Mouse (Mus musculus) c-Kit-positive CD71-negative TER-119-negative erythroid progenitor cells, embryonic 14.5 days (primary cell): ENCODE results near the gene Racgap1.

ENCODE experiments used
- DNase-seq: peaks from one replicate; pipeline ENCODE4 v3.0.0-alpha.2; 2013; ENCODE audit warnings: low read depth

Racgap1 gene

DNA sequence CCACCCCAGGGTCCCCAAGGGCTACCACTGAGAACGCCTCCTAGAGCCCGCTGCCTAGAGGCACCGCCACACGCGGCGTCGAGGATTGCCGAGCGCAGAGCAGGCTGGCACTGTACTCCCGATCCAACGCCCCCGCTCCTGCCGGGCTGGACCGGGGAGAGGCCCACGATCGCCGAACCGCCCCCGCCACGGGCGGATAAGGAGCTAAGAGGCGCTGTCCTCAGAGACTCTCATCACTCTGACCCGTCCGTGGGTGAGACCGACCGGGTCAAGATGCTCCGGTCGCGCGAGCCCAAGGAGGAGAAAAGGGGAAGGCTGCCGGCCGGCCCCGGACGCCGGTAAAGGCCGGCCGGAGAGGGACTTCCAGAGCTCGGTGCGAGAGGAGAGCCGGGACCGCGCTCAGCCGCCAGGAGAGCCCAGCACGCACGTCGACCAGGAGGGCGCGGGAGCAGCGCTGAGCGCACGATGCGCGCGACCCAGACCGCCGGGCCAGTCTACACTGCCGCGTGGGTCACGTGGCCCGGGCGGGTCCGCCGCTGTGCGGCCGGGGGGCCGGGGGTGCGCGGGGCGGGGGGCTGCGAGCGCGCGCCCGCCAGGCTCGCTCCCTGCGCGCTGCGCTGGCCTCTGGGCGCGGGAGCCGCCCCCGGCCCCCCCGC lies 60.9 kb downstream of the Racgap1 start, which contains the start of gene Aqp5:
Gene Aqp5, plus strand, starts transcription at position 354 of the 656 bp plus-strand sequence.
- DNase-seq: no peak

DNA sequence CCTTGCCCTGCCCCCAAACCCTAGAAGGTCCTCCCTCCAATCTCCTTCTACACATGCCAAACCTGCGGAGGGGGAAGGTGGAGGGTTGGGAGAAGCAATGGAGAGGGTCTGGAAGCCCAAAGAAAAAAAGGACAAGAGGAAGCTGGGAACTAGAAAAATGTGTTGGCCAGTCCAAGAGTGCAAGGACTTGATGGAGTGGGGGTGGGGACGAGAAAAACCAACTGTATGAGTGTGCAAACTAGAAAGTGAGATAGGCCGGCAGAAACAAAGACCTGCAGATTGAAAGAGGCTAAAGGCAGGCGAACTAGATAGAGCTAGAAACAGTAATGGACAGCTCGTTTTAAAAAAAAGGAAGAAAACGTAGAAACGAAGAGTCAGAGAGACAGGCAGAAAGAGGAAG lies 61.8 kb downstream of the Racgap1 start:
- no peak for DNase-seq

DNA sequence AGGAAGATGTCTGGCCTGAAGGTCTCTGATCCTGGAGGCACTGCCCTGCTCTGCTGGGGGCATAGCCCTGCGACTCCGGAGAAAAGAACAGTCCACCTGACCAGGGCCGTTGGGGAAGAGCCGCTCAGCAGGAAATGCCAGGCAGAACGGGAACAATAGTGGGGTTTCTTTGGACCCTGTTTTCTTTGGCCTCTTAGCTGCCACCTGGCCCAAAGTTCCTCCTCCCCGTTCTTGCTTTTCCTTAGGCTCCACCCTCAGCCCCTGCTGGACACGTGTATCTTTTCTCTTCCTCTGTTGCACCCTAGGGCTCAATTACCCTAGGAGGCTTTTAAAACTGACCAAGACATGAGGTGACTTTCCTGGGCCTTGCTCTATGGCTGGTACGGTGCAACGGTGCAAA lies 62.2 kb downstream of the Racgap1 start:
- no peak for DNase-seq

DNA sequence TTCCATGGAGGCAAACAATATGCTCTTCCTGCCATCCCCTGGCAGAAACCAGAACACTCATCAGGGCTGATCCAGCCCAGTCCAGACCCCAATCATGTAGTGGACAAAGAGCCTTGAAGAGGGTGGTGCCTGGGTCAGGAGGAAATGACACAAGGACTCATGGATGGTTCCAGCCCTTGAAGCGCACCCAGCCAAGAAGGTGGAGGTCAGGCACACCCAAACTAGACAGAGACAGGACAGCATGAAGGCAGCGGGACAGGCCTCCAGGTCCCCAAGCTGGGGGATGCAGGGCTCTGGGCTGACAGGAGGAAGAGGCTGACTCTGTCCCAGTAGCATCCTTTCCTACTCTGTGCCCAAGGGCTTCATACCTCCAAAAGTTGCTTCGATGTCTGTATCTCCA lies 64.9 kb downstream of the Racgap1 start:
- DNase-seq: no peak

DNA sequence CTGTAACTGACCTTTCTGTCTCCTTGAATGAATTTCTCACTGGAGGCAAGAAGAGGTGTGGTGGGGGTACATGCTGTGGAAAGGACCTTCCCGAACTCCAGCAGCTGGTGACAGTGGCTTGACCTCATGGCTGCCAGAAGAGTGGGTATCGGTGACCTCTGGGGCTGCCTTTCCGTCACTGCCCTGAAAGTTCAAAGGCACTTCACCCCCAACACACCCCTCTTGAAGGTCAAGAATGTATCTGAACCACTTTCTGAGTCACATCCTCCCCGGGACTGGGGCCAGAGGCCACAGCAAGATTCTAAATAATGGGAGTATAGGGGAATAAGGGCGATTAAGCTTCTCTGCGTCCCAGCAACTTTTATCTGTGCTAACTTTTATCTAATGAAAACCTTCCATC lies 65.7 kb downstream of the Racgap1 start:
- DNase-seq: no peak

DNA sequence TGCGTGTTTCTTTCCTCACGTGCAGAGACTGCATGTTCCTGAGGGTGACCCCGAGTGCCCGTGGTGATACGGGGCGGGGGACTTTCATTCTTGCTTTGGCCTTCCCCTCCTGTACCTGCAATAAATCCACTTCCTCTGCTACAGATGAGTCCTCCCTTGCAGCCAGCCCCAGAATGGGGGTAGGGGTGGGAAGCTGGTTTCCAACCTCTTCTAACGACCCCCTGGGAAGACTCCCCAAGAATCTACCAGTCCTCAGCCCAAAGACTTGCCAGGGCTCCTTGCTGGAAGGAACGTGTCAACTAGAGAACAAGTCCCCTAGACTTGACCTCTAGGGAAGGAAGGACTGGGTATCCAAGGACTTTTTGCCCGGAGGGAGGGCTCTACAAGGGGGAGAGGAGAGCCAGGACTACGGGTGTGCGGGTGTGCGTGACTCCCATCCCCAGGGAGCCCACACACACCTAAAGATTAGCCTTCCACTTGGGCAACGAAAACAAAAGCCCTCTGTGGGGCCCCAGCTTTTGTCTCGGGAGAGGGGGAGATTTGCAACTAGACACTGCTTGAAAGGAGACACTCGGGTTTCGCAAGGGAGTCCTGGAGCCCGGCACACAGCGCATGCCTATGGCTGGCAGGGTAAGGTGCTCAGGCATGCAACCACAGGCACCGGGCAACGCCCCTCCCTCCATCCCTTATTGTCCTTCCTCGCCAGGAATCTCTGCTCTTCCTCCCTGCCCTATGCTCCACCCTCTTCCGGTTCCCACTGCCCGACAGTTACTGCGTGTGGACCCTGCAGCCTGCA lies 66.9 kb downstream of the Racgap1 start:
- no peak for DNase-seq

DNA sequence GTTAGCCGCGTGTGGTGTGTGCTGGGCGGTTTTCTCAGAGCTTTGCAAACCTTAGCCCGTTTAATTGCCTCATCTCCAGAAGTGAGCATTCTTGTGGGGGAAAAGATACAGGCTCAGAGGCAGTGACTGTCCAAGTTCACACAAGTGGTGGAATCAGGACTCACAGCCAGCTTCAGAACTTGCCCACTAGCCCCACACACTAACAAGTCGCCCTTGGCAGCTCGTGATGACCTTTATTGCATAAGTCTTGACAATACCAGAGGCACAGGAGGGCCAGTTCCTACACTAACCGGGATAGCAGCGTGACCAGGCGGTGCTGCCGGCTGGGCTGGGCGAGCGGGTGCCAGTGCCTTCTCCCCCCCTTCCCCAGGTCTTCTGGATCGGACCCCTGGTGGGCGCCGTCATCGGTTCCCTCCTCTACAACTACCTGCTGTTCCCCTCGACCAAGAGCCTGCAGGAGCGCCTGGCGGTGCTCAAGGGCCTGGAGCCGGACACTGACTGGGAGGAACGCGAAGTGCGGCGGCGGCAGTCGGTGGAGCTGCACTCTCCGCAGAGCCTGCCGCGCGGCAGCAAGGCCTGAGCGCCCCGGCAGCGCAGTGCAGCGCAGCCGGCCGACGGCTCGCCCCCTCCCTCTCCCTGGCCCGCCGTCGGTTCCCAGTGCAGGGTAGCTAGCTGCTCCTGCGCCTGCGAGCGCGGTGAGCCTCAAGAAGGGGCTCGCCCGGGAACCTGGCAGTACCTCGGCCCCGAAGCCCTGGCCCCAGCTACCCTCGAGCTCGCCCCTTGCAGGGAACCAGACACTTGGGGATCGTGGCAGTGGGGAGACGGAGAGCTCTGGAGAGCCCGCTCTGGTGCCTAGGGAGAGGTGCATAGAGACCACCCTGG lies 67.8 kb downstream of the Racgap1 start:
- DNase-seq: no peak

DNA sequence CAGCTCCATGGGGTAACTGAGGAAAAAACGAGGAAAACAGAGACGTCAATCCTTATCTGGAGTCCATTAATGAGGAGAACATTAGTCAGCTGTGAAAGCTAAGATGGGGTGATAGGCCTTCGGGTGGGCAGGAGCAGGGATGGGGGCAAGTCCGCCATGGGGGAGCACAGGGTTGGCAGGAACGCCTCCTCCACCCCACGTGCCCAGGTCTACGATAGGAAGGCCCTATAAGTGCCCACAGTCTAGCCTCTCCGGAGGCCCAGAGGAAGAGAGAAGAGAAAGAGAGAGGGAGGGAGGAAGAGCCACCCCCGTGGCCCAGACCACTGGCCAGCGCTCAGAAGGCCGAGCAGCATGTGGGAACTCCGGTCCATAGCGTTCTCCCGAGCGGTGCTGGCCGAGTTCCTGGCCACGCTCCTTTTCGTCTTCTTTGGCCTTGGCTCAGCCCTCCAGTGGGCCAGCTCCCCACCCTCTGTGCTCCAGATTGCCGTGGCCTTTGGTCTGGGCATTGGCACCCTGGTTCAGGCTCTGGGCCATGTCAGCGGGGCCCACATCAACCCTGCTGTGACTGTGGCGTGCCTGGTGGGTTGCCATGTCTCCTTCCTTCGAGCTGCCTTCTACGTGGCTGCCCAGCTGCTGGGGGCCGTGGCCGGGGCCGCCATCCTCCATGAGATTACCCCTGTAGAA lies 72.5 kb downstream of the Racgap1 start, which contains the start of gene Aqp2:
Gene Aqp2, plus strand, starts transcription at position 254 of the 684 bp plus-strand sequence.
- no peak for DNase-seq
